Mouse (Mus musculus) spleen, adult 18-20 months (tissue): ENCODE measurements around the gene Mylpf.
"Not testable (repeated sequence)": the region's sequence is repeated elsewhere in the genome, so short reads cannot be mapped to it uniquely, and the experiment has no call there.

Experiments
- DNase-seq, 2 experiments: peaks; one replicate each; pipeline ENCODE4 v3.0.0; 2022; ENCODE audit warnings: mixed read lengths in 2 of 2

The Mylpf gene

DNA sequence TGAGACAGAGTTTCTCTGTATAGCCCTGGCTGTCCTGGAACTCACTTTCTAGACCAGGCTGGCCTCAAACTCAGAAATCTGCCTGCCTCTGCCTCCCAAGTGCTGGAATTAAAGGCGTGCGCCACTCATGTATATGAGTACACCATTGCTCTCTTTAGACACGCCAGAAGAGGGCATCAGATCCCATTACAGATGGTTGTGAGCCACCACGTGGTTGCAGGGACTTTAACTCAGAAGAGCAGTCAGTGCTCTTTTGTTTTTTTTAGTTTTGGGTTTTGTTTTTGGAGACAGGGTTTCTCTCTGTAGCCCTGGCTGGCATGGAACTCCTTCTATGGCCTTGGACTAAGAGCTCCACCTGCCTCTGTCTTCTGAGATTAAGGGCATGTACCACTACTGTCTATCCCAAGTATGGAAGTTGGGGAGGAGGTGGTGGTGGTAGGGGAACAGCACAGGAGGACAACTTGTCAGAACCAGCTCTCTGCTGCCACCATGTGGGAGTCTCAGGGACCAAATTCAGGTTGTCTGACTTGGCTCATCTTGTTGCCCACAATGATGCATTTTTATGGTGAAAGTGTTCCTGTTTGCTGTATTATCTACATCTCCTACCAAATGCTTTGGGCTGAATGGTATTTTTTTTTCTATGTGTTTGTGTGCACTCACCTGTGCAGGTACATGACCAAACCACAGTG, 20.1 kb downstream of the Mylpf start:
- DNase-seq = peak; percentile 71 to 87

DNA sequence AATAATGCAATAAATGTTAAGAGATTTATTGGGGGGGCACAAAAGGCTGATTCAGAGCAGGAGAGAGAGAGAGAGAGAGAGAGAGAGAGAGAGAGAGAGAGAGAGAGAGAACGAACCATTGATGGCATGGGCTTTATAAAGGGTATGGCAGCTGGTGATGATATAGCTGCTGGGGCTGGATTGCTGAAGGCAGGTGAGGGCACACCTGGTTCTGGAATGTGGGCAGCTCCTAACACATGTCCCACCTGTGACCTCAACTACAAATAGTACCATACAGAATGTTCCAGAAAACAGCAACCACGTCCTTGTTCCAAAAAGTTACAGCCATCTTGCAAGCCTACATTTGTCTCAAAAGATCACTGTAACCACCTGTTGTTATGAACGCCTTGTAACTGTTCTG, 22.7 kb downstream of the Mylpf start:
- no peak for DNase-seq

GRCm38 (mm10) chr7:127231826-127232621, 23.3 kb downstream of the Mylpf start:
- DNase-seq = no peak

GRCm38 (mm10) chr7:127232622-127233367, 24.1 kb downstream of the Mylpf start, which contains the start of the genes Zfp553 and Sept1:
Gene Zfp553 (plus strand): TSS chr7:127233061.
Gene Sept1 (minus strand): TSS chr7:127233130.
- DNase-seq = peak; percentile 70 to 81

- no peak for DNase-seq
Observed at GRCm38 (mm10) chr7:127233368-127233749, 24.7 kb downstream of the Mylpf start.

DNA sequence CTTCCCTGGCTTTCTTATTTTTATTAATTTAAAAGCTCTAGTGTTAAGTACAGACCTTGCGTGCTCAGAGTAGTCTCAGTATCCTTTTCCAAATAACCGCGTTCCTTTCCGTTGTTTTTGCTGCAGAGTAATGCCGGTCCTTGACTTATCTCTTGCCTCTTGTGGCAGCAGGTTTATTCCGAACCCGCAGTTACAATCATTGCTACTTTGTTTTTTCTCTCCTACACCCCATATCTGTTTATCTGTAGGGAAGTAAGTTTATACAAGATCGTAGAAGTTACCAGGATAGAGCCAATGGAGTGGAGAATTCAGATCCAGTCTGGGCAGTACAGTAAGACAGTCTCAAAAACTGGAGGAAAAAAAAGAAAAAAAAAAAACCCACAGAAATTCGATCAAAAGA, 25.1 kb downstream of the Mylpf start:
- DNase-seq = no peak

- no peak for DNase-seq
Observed at GRCm38 (mm10) chr7:127234777-127235176, 26.1 kb downstream of the Mylpf start.

- no peak for DNase-seq
Observed at GRCm38 (mm10) chr7:127243361-127243867, 34.7 kb downstream of the Mylpf start.

GRCm38 (mm10) chr7:127243870-127244657, 35.4 kb downstream of the Mylpf start, which contains the start of gene Zfp771:
Gene Zfp771 (plus strand): TSS chr7:127244274.
- peak; percentile 92 to 96 for DNase-seq

DNA sequence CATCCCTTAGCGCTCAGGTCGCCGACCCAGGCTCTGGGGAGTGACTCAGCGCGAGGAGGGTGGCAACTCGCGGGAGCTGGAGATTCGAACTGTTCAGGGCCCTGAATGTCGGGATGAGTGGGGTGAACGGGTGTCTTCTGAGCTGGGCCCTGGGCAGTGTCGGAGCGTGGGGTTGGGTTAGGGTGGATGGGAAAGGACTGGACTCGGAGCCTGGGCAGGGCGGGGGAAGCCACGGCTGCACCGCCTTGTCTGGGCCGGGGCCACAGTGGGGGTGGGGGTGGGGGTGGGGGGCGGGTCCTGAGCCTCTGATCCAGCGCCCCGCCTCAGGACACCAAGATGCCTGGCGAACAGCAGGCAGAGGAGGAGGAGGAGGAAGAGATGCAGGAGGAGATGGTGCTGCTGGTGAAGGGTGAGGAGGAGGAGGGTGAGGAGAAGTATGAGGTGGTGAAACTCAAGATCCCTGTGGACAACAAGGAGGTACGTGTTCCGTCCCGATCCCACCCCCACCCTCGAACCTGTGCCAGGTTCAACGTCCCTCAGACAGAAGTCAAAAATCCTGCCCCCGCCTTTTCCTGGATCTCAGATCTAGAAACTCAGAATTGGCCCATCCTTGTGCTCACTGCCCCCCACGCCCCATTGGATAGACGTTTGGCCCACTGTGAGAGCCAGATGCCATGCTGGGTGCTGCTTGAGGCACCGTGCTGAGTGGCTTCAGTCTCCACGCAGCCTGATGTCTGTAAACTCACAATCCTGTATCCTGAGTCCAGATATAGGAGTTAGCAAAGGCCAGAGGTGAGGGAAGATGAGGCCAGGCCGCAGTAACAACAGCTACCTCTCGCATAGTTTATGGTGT, 36.2 kb downstream of the Mylpf start:
- DNase-seq = no peak

- DNase-seq = not testable (repeated sequence)
Observed at GRCm38 (mm10) chr7:127250511-127250910, 41.8 kb downstream of the Mylpf start.

DNA sequence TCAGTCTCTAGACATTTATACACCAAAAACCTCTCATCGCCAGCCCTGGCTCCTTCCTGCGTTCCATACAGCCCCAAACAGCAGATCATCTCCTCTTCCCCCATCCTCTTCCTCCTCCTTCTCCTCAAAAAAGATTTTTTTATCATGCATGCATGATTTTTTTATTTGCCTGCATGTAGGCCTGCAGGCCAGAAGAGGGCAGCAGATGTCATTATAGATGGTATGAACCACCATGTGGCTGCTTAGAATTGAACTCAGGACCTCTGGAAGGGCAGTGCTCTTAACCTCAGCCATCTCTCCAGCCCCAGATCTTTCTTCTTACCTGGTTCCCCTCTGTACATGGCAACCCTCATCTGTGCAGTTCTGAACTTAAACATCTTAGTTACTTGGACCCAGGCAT, 43.7 kb downstream of the Mylpf start:
- DNase-seq = peak in 1 of 2 experiments; percentile 35

DNA sequence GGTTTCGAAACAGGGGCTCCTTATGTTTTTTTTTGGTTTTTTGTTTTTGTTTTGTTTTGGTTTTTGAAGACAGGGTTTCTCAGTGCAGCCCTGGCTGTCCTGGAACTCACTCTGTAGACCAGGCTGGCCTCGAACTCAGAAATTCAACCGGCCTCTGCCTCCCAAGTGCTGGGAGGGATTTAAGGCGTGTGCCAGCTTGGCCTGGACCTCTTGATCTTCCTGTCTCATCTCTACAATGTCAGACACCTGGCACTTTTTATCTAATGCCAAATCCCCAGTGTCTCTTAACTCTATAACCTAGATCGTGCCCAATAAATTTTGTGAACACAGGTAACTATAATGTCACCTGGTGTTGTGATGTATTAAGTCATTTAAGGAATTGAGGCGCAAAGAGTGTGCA, 44.7 kb downstream of the Mylpf start:
- no peak for DNase-seq

GRCm38 (mm10) chr7:127253821-127254769, 45.4 kb downstream of the Mylpf start:
- peak; percentile 92 for DNase-seq

- no peak for DNase-seq
Observed at GRCm38 (mm10) chr7:127255008-127255407, 46.3 kb downstream of the Mylpf start.

- no peak for DNase-seq
Observed at GRCm38 (mm10) chr7:127255965-127256364, 47.3 kb downstream of the Mylpf start.

DNA sequence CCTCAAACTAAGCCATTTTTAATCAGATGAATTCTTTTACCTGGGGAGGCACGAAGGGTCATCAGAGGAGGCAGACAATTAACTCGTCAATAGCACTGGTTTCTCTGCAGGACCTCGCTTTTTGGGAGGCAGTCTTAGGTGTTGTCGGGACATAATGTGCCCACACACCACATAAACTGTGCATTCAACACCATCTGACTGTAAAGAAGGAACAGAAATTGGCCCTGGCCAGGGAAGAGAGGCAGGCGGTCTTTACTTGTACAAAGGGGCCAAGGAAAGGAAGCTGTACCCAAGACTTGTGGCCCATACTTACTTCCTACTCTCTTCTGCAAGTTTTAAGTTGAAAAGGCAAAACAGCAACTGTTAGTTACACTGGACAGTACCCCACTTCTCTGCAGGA, 47.8 kb downstream of the Mylpf start:
- DNase-seq = no peak

GRCm38 (mm10) chr7:127259186-127259905, 50.7 kb downstream of the Mylpf start:
- no peak for DNase-seq
